Mouse (Mus musculus) MEL (cell line): ENCODE results near the gene Hist1h2af.

Experiments used
- CTCF ChIP-seq, 3 experiments: IDR thresholded peaks in 2 of 3; conservative IDR thresholded peaks in 1 of 3; 2 replicates each; pipeline ENCODE4 v1.5.1; 2011 to 2012; ENCODE audit warnings: low read length in 3 of 3, low read depth in 2 of 3, mild to moderate bottlenecking in 2 of 3, improper control_type of control experiment in 1 of 3, inconsistent platforms in 1 of 3, mixed read lengths in 1 of 3, moderate library complexity in 1 of 3; ENCODE audit not compliant: control insufficient read depth in 1 of 3, insufficient read depth in 1 of 3, poor library complexity in 1 of 3, severe bottlenecking in 1 of 3
- ETS1 ChIP-seq: IDR thresholded peaks from 2 replicates; pipeline ENCODE4 v1.6.1; 2012; ENCODE audit warnings: low read depth, mild to moderate bottlenecking, inconsistent platforms, low read length, improper control_type of control experiment, moderate library complexity
- MAX ChIP-seq: IDR thresholded peaks from 2 replicates; pipeline ENCODE4 v1.6.1; 2011; ENCODE audit warnings: low read length, improper control_type of control experiment
- POLR2AphosphoS5 ChIP-seq: IDR thresholded peaks from 2 replicates; pipeline ENCODE4 v1.6.1; 2012; ENCODE audit warnings: low read depth, borderline replicate concordance, mild to moderate bottlenecking, inconsistent platforms, low read length, moderate library complexity, mixed read lengths

DNA sequence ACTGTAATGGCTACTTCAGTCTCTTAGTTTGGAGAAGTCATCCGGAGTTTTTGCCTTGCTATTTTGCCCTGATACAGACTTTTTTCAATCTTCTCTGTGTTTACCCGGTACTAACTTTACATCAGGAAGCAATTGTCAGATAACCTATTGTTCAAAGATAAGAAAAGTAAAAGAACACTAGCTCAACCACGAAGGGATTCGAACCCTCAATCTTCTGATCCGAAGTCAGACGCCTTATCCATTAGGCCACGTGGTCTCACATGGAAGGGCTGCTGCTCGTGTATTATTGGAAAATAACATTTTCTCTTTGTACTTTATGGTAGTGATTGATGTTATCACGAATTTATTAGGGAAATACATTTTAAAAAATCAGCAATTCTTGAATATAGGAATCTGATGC, 29.9 kb upstream of the Hist1h2af start:
- TF ChIP-seq POLR2AphosphoS5 (no peak), ETS1 (no peak), CTCF (IDR thresholded peaks at IDR 0.05 in 2 of 3, conservative IDR thresholded peaks at IDR 0.05 in 1 of 3; ENCODE audit: control insufficient read depth in 1 of 3, insufficient read depth in 1 of 3, low read depth in 2 of 3, low read length in 3 of 3, poor library complexity in 1 of 3, severe bottlenecking in 1 of 3) (no peak), MAX (no peak)
